Mouse (Mus musculus) regulatory T cell (primary cell): ENCODE measurements at regions not wholly inside any gene's neighbourhood (a gene's known extent, or its start where the extent isn't known, plus 50 kb on each side); places are given as distances from the start of the nearest gene placed in this dataset.

Experiments used
- in situ Hi-C: fragments of 300-600 bp; cut with MboI, MseI; formaldehyde crosslinking; loops from one replicate; pipeline ENCODE4 v1.15.1; 2025; ENCODE audit warnings: high pct_unique_total_duplicates

- in situ Hi-C loops = no loop called here
Observed at GRCm38 (mm10) chr11:19145263-19145662, 126.5 kb upstream of the Meis1 start.

- in situ Hi-C loops = no loop called here
Observed at GRCm38 (mm10) chr11:19145991-19146390, 127.2 kb upstream of the Meis1 start.

- in situ Hi-C loops = no loop called here
Observed at GRCm38 (mm10) chr11:19151026-19151425, 132.2 kb upstream of the Meis1 start.

GRCm38 (mm10) chr11:19153714-19154113 is 134.9 kb upstream of the Meis1 start:
- in situ Hi-C loops = no loop called here

- in situ Hi-C loops = no loop called here
Observed at GRCm38 (mm10) chr11:19154813-19155616, 136.2 kb upstream of the Meis1 start.

GRCm38 (mm10) chr11:19155617-19155983 is 136.8 kb upstream of the Meis1 start:
- in situ Hi-C loops = no loop called here

GRCm38 (mm10) chr11:19160227-19160626 is 141.4 kb upstream of the Meis1 start:
- in situ Hi-C loops = no loop called here

- in situ Hi-C loops = no loop called here
Observed at GRCm38 (mm10) chr11:19160669-19161068, 141.9 kb upstream of the Meis1 start.

- in situ Hi-C loops = no loop called here
Observed at GRCm38 (mm10) chr11:19170938-19171337, 152.2 kb upstream of the Meis1 start.

GRCm38 (mm10) chr11:19174305-19175017 is 155.7 kb upstream of the Meis1 start:
- in situ Hi-C loops = no loop called here

GRCm38 (mm10) chr11:19179290-19179689 is 160.5 kb upstream of the Meis1 start:
- in situ Hi-C loops = no loop called here

- in situ Hi-C loops = no loop called here
Observed at GRCm38 (mm10) chr11:19189778-19190177, 171.0 kb upstream of the Meis1 start.

- in situ Hi-C loops = no loop called here
Observed at GRCm38 (mm10) chr11:19194464-19194863, 175.7 kb upstream of the Meis1 start.

- in situ Hi-C loops = no loop called here
Observed at GRCm38 (mm10) chr11:19197790-19198189, 179.0 kb upstream of the Meis1 start.

GRCm38 (mm10) chr11:19202602-19203517 is 184.1 kb upstream of the Meis1 start:
- in situ Hi-C loops = no loop called here

- in situ Hi-C loops = no loop called here
Observed at GRCm38 (mm10) chr11:19203518-19203900, 184.7 kb upstream of the Meis1 start.

GRCm38 (mm10) chr11:19203968-19204367 is 185.2 kb upstream of the Meis1 start:
- in situ Hi-C loops = no loop called here

- in situ Hi-C loops = no loop called here
Observed at GRCm38 (mm10) chr11:19204521-19204920, 185.7 kb upstream of the Meis1 start.

- in situ Hi-C loops = no loop called here
Observed at GRCm38 (mm10) chr11:19205174-19205573, 186.4 kb upstream of the Meis1 start.

- in situ Hi-C loops = no loop called here
Observed at GRCm38 (mm10) chr11:19219476-19219875, 200.7 kb upstream of the Meis1 start.

GRCm38 (mm10) chr11:19221442-19221841 is 202.7 kb upstream of the Meis1 start:
- in situ Hi-C loops = no loop called here

- in situ Hi-C loops = no loop called here
Observed at GRCm38 (mm10) chr11:19226756-19227155, 208.0 kb upstream of the Meis1 start.
